Mouse (Mus musculus): Measurements from ENCODE around the gene Gprasp1. TPM values are rescaled to one million over a fixed set of nuclear protein-coding genes. Genes with fewer than 3 reads are reported as not detected.
"Not testable (repeated sequence)": the region's sequence is repeated elsewhere in the genome, so short reads cannot be mapped to it uniquely, and the experiment has no call there.

The Gprasp1 gene
- total RNA-seq (2022) = 100 to 1,000 TPM; 353 to 382 (median 370) TPM

DNA sequence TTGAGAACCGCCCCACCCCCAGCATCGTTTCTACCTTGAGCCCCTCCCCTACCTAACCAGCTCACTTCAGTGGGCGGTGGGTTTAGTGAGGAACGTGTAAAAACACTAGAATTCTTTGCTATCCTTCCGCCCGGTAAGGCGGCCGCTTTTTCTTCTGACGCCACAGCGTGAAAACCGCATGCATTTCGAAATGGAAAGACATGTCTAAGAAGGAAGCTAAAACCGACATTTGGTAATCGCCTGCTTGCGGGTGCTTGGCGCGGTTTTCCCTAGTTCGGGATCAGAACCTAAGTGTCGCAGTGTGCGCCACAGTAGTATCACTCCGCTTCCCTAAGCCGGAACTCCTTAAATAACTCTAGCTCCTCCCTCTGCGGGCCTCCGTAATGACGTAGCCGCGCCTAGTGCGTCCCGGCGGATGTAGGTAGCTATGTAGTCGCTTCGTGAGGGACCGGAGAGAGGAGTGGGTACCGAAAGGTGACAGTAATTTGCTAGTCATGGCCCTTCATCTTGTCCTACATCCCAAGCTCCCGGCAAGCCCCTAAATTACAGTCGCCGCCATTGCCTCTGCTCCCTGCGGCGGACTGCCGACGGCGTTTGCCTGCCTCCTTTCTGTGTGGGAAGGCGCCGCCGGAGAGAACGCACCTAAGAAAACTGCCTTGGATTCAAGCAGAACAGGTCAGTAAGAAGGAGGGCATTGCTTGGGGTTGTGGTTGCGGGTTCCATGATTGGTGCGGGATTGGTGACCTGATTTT is at the start of gene Gprasp1, which contains the start of gene Armcx5:
Gprasp1 (plus strand) TSS at position 430 of the 752 bp plus-strand sequence.
Armcx5 (plus strand) TSS at position 430 of the 752 bp plus-strand sequence.
- peak; percentile 75 to 87 for DNase-seq (ENCODE audit: low spot score in 2 of 2)

DNA sequence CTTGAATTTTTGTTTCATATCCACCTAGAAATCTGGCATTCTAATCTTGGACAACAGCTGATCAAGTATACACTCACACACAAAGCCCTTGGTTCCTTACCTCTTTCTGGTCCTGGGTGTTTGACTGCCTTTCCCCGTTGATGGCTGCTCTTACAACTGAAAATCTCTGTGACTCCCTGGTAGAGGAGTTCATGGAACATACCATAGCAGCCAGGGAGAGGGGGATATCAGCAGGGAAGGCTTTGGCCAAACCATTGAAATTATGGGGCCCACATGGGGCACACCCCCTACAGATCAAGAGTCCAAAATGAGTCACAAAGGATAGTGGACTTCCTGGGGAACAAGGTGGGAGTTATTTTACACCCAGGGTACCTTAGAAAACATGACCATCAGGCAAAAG is 48.9 kb upstream of the Gprasp1 start, which contains the start of gene Tcp11x2:
Tcp11x2 (minus strand) TSS at position 158 of the 400 bp plus-strand sequence.
- no peak for DNase-seq (ENCODE audit: low spot score in 2 of 2)

DNA sequence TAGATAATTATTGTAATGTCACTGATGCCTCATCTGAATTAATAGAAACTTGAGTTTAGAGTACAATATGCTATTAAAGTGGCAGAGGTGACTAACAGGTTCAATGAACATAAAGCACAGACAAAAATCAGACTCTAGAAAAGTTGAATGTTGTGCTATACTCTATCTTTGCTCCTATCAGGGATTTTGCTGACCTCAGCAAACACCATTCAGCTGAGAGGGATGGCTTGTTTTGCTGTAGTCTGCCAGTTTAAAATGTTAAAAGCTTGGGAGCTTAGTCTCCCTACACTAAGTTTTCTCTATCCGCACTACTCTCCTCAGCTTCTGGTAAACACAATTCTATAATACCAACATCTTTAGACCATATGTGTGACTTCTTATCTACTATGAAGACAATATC is 39.4 kb upstream of the Gprasp1 start:
- no peak for DNase-seq (ENCODE audit: low spot score in 2 of 2)

- DNase-seq (ENCODE audit: low spot score in 2 of 2) = no peak
Measured at GRCm38 (mm10) chrX:135704349-135704748, 38.2 kb upstream of the Gprasp1 start.

- no peak for DNase-seq (ENCODE audit: low spot score in 2 of 2)
Measured at GRCm38 (mm10) chrX:135712845-135713244, 29.7 kb upstream of the Gprasp1 start.

DNA sequence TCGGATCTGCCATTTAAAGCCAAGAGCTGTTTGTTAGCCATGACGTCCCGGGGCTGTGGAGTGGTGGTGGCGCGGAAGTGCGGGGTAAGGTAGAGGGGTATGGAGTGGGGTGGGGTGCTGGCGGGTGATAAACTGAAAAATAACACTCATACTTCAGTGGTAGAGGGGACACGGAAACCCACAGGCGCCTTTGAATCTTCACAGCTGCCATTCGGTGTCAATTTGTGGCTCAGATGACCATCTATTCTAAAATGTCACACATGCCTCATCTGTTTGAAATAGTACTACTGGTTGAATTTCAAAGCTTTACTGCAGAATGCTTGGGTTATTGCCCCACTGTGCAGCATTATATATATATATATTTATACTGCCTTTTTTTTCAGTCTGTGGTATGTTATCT is 17.4 kb upstream of the Gprasp1 start, which contains the start of gene Tmsb15a:
Tmsb15a (minus strand) TSS at position 101 of the 400 bp plus-strand sequence.
- no peak for DNase-seq (ENCODE audit: low spot score in 2 of 2)

- no peak for DNase-seq (ENCODE audit: low spot score in 2 of 2)
Measured at GRCm38 (mm10) chrX:135738730-135739520, 3.6 kb upstream of the Gprasp1 start.

GRCm38 (mm10) chrX:135743056-135743355 is 473 bp downstream of the Gprasp1 start:
- no peak for DNase-seq (ENCODE audit: low spot score in 2 of 2)

- DNase-seq (ENCODE audit: low spot score in 2 of 2) = not testable (repeated sequence)
Measured at GRCm38 (mm10) chrX:135745376-135745775, 2.8 kb downstream of the Gprasp1 start.

- peak in 1 of 2 experiments; percentile 64 for DNase-seq (ENCODE audit: low spot score in 2 of 2)
Measured at GRCm38 (mm10) chrX:135752832-135753231, 10.3 kb downstream of the Gprasp1 start.

GRCm38 (mm10) chrX:135761707-135762106 is 19.2 kb downstream of the Gprasp1 start:
- no peak for DNase-seq (ENCODE audit: low spot score in 2 of 2)

DNA sequence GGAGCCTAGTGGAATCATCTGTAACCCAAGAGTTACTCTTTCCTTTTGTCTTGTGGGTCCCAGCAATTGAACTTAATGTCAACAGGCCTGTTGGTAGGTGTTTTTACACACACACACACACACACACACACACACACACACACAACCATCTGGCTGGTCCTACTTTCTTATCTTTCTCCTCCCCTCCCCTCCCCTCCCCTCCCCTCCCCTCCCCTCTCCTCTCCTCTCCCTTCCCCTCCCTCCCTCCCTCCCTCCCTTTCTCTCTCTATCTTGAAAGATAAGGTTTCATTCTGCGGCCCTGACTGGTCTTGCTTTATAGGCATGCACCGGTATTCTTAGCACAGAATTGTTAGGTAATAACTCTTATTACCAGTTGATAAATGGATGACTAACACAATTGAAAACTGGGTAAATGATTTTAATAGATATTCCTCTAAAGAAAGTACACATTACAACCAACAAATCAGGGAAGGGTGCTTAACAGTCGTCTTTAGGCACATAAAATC is 25.6 kb downstream of the Gprasp1 start:
- no peak for DNase-seq (ENCODE audit: low spot score in 2 of 2)

GRCm38 (mm10) chrX:135768565-135768964 is 26.0 kb downstream of the Gprasp1 start:
- no peak for DNase-seq (ENCODE audit: low spot score in 2 of 2)

DNA sequence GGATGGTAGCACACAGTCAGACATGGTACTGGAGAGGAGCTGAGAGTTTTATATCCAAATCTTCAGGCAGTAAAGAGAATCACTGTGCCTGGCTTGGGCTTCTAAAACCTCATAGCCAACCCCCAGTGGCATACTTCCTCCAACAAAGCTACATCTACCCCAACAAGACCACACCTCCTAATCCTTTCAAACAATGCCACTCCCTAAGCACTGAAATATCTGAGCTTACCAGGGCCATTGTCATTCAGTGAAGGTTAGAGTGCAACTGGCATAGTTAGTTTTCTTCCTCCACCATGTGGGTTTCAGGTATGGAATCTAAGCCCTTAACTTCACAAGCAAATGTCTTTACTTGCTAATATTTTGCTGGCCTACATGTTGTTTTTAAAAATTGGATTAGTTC is 49.0 kb downstream of the Gprasp1 start:
- DNase-seq (ENCODE audit: low spot score in 2 of 2) = no peak

DNA sequence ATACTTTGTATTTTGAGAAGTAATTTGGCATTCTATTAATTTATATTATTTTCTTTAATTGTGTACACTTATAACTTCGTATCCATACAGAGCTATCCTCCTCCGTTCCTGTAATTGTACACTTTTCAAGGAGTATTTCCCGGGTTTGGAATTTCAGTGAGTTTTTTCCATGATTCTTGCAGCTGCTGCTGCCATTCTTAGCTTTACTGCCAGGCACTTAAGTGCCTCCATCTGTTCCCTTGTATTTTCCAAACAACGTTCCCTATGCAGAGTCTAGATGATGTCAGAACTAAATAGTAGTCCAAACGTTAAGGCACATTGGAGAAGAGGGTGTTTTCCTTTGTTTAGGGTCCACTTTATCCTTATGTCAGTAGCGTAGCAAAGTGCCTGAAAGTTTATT is 49.8 kb downstream of the Gprasp1 start:
- no peak for DNase-seq (ENCODE audit: low spot score in 2 of 2)

GRCm38 (mm10) chrX:135795591-135796304 is 53.2 kb downstream of the Gprasp1 start:
- peak; percentile 35 to 61 for DNase-seq (ENCODE audit: low spot score in 2 of 2)

GRCm38 (mm10) chrX:135796305-135797211 is 54.0 kb downstream of the Gprasp1 start:
- not testable (repeated sequence) for DNase-seq (ENCODE audit: low spot score in 2 of 2)

DNA sequence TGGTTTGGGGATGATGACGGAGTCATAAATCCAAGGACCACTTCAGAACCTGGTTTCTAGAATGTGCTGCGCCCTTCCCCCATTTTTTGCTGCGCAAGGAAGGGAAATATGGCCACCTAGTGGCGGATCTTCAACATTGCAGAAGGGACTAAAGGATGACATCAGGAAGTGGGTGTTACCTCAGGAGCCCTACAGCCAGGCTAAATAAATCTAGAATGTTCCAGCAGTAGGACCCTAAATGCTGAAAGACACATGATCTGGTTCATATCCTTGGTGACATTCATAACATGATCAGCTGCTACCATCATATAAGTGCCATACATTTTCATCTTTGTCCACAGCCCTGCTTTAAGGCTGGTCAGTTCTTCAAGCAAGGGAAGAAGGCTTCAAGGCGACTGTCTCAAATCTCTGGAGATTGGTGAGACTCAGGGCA is 54.7 kb downstream of the Gprasp1 start, which contains the start of gene Bhlhb9:
Bhlhb9 (plus strand) TSS at position 383 of the 433 bp plus-strand sequence.
- peak in 1 of 2 experiments; percentile 43 for DNase-seq (ENCODE audit: low spot score in 2 of 2)

- no peak for DNase-seq (ENCODE audit: low spot score in 2 of 2)
Measured at GRCm38 (mm10) chrX:135804149-135804548, 61.6 kb downstream of the Gprasp1 start.

DNA sequence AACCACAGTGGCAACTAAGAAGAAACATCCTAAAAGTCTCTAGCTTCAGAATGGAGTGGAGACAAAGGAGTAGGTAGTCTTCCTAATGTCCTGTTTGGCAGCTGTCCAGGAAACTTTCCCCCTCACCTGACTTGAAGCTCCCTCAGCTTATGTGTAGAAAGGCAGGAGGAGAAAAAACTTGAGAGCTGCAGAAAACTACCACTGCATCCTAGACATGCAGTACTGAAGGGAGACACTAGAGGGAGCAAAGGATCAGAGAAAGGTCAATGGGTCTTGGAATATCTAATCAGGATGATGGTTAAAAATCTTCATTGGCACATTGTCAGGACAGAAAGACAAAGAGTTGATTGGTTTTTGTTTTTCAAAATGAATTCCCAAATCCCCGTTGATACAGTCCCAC is 63.2 kb downstream of the Gprasp1 start:
- no peak for DNase-seq (ENCODE audit: low spot score in 2 of 2)
